Mouse (Mus musculus) right cerebral cortex, adult 18-20 months (tissue): Measurements from ENCODE around the gene Apc2.
A peak's percentile ranks its signal among the peaks of the same experiment; 100 is the strongest.

Source experiments
- DNase-seq: peaks from one replicate; pipeline ENCODE4 v3.0.0; 2022; ENCODE audit warnings: mixed read lengths

Apc2 gene

DNA sequence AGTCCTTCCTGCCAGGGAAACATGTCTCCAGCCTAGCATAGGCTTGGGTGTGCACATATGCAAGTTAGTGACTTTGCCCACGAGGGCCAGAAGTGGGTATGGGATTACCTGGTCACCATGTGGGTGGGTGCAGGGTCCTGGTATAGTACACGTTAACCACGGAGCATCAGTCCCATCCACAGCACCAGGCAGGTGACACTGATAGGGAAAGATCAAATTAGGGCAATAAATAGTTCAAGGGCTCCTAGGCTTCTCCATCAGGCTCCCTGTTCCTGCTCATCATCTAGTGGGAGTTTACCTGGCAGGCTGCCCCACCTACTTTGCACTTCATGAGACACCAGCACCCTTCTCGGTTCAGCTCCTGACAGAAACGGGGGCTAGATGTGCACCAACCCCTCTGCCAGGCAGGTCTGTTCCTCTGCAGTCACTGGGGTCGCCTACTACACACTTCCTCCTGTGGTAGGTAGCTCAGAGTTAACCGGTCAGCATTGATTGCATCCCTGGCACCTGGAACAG, 931 bp upstream of the Apc2 start:
- DNase-seq: no peak

DNA sequence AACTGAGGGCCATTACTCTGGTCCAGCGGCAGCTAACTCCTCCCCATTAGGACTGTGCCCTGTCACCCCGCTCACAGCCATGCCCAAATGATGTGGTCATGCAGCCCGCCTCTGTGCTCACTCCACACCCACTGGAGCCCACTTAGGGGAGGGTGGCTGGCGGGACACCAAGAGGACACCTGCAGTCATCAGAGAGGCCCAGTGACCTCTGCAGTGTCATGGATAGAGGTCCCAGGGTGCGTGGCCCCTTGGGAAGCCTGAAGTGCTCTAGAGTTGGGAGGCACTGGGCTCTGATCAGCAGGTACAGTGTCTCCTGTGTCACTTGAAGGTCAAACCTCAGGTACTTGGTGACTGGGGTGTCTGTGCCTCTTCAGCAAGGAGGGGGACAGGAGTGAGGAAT, 1.0 kb downstream of the Apc2 start:
- DNase-seq: no peak

DNA sequence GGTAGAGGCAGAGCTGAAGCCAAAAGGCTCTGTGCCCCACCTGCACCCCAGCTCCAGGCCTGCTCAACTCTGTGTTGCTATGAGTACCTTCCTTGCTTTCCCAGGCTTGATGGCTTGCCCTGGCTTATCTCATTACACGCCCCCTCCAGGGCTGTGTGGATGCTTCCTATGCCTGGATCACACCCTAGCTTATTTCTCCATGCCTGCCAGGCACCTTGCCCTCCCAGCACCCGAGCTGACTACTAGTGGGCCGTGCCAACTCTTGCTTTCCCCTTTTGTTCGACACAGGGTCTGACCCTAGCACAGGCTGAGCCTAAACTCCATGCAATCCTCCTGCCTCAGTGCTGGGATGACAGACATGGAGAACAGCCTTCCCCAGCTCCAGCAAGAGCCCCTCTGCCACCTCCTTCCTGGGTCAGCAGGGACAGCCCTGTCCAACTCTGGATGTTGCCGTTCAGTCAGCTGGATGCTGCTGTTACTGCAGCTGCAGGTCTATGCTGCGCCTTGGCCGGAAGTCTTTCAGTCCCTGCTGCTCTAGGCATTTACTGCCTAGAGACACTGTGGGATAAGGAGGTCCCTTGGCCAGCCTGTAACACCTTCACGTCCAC, 1.9 kb downstream of the Apc2 start:
- DNase-seq: no peak

DNA sequence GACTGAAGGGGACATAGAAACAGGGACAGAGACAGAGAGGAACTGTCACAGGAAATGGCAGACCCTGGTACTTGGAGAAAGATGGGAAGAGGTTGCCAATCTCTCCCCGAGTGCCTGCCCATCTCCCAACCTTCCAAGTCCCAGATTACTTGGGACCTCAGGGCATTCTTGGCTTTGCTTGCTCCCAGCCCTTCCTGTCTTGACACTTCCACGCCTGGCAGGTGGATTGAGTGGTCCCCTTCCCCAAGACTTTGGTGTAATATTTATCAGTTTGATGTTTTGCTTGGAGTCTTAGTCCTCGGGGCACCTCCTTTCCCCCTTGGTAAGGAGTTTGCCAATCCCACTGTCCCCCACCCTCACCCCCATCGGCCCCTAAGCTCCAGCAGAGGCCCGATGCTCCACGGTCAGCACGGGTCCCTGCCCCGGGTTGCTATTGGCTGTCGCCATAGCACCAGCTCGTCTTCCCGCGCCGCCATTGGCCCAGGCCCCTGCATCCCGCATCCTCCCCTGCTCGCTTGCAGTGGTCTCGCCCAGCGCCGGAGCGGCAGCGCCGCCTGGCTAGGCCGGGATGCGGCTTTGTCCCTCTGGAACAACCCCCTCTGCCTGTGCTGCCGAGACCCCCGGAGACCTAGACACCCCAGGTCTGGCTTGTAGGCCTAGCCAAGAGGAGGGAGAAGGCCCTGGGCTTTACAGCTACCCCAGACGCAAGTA, 2.9 kb downstream of the Apc2 start:
- DNase-seq: peak; percentile 95

DNA sequence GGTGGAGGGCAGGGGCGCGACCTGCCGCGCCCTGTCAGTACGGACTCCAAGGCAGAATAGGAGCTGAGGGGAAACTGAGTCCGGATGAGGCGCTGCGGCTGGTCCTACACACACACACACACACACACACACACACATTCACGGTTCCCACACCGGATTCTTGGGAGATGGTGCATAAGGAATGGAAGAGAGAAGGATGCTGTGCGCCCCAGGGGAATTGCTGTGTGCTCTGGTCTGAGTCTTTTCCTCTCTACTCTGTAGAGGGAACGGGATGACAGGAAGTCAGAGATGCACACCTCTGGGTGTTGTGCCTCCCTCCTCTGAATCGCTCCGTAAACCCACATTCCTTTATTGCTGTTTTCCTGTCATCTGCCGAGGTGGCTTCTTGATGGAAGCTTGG, 3.5 kb downstream of the Apc2 start:
- DNase-seq: no peak

DNA sequence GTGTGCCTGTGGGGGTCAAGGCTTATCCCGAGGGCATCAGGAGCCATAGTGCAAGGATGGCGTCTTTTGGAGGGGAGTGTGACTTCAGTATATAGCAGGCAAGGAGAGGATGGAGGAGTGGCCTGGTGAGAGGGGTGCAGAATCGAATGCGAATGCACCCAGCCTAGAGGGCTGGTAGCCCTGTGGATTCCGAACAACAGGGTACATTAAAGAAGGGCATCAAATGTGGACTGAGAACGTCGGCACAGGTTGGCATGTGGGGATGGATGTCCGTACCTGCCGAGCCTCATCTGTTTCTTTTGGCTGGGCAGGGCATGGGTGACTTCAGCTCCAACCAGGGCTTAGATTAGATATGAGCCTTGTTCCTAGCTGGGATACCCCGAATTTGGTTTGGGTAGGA, 4.0 kb downstream of the Apc2 start:
- no peak for DNase-seq

DNA sequence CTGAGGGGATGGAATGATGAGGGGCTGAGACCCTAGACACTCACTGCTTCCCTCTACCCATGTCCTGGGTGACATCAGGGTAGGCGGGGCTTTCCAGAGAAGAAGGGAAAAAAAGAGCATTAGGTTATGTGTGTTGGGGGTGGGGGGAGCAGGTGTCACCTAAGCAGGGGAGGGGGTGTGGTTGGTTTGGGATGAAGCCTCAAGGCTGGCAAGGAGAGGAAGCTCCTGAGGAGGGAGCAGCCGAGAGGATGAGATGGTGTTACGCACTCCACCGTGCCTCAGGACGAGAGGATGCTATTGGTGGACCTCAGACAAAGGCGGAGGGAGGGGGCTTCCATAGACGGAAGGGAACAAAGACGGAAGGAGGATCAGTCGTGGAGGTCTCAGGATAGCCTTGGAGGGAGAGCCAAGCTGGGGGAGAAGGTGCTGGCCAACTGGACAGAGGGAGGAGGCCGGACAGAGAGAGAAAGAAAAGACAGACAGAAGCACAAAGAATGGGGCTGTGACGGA, 5.0 kb downstream of the Apc2 start:
- no peak for DNase-seq

DNA sequence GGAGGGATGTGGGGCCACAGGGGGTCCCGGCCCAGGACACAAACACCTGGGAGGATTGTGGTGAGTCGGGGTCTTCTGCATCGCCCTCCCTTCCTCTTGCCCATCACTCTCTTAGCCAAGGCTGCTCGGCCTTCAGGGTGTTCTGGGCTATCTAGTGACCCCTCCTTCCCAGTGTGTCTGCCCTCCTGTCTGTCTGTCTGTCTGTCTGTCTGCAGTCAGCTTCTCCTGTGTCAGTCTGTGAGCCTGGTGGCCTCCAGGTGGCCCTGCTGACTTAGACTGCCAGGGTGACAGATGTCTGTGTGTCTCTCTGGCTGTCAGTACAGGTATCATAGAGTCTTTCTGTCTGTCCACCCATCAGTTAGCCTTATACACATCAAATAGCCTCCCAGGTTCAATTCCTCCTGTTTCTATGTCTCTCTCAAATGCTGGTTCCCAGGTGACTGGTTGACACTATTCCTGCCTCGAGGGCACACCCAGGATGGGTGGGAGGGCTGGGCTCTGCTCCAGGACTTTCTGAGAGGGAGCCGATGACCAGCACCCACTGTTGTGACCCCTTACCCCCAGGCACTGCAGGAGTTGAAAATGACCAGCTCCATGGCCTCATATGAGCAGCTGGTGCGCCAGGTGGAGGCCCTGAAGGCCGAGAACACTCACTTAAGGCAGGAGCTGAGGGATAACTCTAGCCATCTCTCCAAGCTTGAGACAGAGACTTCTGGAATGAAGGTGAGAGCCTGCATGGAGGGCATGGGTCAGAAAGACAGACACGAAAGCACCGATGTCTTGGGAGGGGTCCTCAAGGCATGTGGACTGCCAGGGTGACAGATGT, 5.7 kb downstream of the Apc2 start:
- no peak for DNase-seq

DNA sequence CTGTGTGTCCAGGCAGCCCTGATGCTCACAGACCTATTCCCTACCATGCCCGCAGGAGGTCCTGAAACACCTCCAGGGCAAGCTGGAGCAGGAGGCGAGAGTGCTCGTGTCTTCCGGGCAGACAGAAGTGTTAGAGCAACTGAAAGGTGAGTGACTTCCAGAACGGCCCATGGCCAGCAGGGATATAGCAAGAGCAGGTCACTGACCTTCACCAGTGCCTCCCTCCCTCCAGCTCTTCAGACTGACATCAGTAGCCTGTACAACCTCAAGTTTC, 6.2 kb downstream of the Apc2 start:
- no peak for DNase-seq

DNA sequence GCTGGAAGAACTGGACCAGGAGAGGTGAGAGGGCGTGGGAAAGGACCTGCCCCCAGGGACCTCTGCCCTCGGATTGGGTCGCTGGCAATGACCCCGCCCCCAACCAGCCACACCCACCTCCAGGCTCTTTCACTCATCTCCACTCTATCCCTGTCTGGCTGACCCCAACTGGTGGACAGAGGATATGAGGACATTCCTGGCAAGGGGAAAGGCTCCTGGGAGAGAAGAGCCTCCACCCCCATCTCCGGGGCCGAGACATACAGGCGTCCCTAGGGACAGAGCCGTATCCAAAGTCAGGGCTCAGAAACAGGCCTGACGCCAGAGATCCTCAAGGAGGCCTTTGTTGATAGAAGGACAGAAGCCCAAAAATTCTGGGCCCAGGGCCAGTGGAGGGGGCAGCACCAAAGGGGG, 6.7 kb downstream of the Apc2 start:
- DNase-seq: peak; percentile 69

DNA sequence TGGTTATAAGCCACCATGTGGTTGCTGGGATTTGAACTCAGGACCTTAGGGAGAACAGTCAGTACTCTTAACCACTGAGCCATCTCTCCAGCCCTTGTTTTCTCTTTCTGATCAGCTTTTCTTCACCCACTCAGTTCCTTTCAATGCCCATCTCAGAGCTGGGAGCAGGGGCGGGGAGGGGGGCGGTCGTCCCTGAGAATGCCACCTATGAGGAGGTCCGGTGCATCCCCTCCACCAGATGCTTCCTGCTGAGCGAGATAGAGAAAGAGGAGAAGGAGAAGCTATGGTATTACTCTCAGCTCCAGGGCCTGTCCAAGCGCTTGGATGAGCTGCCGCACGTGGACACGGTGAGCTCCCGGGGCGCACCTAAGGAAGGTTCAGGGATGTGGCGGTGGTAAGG, 8.7 kb downstream of the Apc2 start:
- no peak for DNase-seq

DNA sequence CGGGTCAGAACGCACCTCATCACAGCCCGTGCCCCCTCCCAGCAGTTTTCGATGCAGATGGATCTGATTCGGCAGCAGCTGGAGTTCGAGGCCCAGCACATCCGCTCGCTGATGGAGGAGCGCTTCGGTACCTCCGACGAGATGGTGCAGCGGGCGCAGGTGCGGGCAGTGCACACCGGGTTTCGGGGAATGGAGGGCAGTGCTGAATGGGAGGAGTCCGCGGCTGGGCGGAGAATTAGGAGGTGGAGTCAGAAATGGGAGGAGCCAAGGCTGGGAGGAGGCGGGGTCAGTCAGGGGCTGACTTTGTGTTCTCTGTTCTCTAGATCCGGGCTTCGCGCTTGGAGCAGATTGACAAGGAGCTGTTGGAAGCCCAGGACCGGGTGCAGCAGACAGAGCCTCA, 9.1 kb downstream of the Apc2 start:
- no peak for DNase-seq

DNA sequence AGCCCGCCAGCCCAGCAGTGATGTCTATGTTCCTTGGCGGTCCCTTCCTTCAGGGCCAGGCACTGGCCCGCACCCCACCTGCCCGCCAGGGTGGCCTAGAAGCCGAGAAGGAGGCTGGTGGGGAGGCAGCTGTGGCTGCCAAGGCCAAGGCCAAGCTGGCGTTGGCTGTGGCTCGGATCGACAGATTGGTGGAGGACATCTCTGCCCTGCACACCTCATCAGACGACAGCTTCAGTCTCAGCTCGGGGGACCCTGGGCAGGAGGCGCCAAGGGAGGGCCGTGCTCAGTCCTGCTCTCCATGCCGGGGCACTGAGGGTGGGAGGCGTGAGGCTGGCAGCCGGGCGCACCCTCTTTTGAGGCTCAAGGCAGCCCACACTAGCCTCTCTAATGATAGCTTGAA, 15.8 kb downstream of the Apc2 start:
- DNase-seq: no peak

DNA sequence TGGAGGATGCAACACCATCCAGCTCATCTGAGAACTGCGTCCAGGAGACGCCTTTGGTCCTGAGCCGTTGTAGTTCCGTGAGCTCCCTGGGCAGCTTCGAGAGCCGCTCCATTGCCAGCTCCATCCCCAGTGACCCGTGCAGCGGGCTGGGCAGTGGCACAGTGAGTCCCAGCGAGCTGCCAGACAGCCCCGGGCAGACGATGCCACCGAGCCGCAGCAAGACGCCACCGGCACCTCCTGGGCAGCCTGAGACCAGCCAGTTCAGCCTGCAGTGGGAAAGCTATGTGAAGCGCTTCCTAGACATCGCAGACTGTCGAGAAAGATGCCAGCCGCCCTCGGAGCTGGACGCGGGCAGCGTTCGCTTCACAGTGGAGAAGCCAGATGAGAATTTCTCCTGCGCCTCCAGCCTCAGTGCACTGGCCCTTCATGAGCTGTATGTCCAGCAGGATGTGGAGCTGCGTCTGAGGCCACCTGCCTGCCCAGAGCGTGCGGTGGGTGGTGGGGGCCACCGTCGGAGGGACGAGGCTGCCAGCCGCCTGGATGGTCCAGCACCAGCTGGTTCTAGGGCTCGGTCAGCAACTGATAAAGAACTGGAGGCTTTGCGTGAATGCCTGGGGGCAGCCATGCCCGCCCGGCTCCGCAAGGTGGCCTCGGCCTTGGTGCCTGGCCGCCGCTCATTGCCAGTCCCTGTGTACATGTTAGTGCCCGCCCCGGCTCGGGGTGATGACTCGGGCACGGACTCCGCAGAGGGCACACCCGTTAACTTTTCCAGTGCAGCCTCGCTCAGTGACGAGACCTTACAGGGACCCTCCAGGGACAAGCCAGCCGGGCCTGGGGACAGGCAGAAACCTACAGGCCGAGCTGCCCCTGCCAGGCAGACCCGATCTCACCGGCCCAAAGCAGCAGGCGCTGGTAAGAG, 17.1 kb downstream of the Apc2 start:
- DNase-seq: no peak

DNA sequence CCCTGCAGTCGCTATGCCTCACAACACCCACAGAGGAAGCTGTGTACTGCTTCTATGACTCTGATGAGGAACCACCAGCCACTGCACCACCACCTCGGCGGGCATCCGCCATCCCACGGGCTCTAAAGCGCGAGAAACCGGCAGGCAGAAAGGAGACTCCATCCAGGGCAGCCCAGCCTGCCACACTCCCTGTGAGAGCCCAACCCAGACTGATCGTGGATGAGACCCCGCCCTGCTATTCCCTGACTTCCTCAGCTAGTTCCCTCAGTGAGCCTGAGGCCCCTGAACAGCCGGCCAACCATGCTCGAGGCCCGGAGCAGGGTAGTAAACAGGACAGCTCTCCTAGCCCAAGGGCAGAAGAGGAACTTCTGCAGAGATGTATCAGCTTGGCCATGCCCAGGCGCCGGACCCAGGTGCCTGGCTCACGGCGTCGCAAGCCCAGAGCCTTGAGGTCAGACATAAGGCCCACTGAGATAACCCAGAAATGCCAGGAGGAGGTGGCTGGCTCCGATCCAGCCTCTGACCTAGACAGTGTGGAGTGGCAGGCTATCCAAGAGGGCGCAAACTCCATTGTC, 17.9 kb downstream of the Apc2 start:
- no peak for DNase-seq

DNA sequence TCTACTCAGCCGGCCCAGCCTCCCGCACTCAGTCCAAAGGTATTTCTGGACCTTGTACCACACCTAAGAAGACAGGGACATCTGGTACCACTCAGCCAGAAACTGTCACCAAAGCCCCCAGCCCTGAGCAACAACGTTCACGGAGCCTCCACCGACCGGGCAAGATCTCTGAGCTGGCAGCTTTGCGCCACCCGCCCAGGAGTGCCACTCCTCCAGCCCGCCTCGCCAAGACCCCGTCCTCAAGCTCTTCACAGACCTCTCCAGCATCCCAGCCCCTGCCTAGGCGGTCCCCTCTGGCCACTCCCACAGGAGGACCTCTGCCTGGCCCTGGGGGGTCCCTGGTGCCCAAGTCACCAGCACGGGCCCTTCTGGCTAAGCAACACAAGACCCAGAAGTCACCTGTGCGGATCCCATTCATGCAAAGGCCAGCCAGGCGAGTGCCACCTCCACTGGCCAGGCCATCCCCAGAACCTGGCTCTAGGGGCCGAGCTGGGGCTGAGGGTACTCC, 18.8 kb downstream of the Apc2 start:
- no peak for DNase-seq

DNA sequence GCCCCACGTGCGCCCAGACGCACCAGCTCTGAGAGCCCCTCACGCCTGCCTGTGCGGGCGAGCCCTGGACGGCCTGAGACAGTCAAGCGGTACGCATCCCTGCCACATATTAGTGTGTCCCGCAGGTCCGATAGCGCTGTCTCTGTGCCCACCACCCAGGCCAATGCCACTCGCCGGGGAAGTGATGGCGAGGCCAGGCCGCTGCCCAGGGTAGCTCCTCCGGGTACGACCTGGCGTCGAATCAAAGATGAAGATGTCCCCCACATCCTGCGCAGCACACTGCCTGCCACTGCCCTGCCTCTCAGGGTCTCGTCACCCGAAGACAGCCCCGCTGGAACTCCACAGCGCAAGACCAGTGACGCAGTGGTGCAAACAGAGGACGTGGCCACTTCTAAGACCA, 19.5 kb downstream of the Apc2 start:
- DNase-seq: no peak

DNA sequence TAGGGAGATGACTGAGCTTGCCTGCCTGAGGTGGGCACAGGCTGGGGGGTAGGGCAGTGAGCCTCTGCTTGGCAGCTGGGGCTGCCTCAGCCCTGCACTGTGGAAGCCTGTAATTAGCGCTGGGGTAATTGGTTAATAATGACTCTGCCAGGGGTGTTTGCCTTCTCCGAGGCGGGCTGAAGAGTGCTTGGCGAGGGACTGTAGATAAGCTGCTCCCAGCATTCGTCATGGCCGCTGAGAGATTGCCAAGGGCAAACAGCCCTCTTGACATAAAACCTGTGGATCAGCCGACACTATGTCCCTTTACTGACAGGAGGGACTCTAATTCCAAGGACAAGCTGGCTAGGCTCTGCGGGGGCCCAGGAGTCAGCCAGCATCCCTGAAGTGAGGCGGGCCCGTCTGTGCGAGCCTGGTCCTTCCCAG, 20.6 kb downstream of the Apc2 start:
- no peak for DNase-seq

DNA sequence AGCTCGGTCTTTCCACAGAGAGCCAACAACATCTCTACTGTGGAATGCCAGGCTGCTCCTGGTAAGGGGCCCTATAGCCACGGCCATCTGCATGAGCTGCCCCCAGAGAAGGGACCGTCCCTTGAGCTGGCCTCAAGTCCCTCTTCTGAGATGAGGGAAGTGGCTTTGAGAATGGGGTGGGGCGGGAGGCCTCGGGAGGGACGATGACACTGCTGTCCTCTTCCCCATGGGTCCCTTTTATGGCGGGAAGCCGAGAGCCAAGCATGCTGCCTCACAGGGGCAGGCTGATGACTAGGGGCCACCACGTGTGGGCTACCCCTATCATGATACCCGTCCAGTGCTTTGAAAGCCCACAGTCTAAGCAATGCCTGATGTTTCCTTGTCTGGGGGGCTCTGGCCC, 21.2 kb downstream of the Apc2 start:
- no peak for DNase-seq

DNA sequence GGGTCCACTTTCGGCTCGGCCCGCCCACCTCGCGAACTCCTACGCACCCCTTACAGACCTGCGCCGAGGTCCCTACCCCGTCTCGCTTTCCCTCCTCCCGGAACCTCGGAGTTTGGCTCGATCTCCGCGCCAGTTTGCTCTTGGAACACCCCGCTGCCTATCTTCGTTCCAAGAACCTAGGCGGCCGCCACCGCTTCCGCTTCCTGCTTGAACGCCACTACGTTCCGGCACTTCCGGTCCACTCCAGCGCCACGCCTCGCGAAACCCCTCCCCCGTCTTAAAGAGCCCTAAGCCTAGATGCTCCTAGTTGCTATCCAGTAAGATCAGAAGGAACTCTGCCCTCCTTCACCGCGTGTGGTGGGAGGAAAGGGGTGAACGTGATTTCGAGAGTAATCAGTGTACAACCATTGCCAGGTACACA, 24.6 kb downstream of the Apc2 start, which contains the start of gene 2310011J03Rik:
2310011J03Rik (minus strand) TSS at position 198 of the 421 bp plus-strand sequence.
- DNase-seq: peak; percentile 94

DNA sequence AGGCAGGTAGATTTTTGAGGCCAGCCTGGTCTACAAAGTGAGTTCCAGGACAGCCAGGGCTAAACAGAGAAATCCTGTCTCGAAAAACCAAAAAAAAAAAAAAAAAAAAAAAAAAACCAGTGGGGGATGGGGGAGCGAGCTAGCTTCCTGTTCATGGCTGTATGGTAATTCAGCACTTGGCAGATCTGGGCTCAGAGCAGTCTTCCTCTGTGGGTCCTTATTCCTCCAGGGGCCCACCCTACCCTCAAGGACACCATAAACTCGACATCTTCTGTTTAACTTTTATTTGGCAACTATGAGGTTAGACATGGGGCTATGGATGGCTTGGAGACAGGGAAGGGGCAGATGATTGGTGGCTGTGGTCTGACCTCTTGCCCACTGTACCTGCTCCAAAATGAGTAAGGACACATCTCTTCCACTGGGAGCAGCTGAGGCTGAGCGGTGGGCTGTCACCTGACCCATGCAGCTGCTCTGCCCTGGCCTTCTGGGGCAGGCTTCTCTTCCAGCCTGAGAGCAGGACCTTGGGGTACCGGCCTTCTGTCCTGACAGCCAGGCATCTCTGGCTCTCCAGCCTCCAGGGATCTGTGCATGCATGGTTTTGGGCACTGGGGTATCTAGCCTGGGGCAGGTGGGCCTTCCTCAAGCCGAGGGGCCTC, 25.4 kb downstream of the Apc2 start:
- no peak for DNase-seq
